Mouse (Mus musculus): ENCODE results near the gene Med13l. TPM values are rescaled to one million over a fixed set of nuclear protein-coding genes. Genes with fewer than 3 reads are reported as not detected.

Med13l gene
- polyA plus RNA-seq, 1 experiment from 2014 or later = 10.2 TPM

DNA sequence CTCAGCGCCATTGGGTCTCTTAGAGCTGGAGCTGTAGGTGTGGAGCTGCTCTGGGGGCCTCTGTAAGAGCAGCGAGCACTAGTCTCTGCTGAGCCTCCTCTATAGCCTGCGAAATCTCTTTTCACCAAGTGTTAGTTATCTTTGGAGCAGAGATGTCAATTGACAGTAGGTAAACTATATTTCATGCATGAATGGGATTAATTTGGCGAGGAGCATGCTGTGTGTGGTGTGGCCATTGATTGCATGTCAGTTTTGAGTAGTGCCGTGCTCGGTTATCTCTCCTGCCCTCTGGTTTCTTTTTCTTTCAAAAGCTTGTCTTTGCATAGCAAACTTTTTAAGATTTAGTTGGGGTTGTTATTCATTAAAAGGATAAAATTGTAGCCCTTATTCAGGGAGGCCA, 38.1 kb downstream of the Med13l start:
- no peak overlapping the region for H3K4me3 ChIP-seq (replicated peaks)
- H3K9ac ChIP-seq = no peak overlapping the region
- H3K36me3 ChIP-seq = 0 out of 2 replicates have a peak, but pooled peaks cover 4% of the 10 kb centered on the region
- no peaks in the 10 kb centered on the region for H3K9me3 ChIP-seq (replicated peaks)
- no peak overlapping the region for H3K4me2 ChIP-seq
- WGBS = 63% methylated on average over 6 of the region's 6 CpGs
- no peak overlapping the region for H3K27ac ChIP-seq
- H3K4me1 ChIP-seq = peaks cover 31% of the 10 kb centered on the region
- no peaks in the 10 kb centered on the region for H3K27me3 ChIP-seq
- no peak for ATAC-seq (replicated peaks; ENCODE audit: low FRiP score)

DNA sequence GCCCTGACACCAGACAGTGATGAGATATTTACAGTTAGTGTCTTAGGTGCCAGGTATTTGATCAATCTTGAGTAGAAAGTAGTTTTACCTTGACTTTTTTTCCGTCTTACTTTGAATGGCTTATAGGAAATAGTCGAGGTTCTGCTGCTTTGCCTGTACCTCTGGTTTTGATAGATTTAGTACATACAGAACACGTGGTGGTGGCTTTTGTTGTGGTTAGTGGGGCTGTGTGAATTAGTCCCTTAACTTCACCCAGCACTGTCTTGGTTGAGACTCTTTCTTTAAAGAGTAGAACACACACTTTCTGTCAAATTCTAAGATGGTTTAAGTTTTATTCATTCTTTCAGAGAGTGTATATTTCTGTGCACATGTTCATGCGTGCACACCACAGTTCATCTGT, 41.0 kb downstream of the Med13l start:
- Histone ChIP-seq H3K4me1 (peaks cover 29% of the 10 kb centered on the region), H3K9ac (no peak overlapping the region), H3K27me3 (no peaks in the 10 kb centered on the region), H3K9me3 (replicated peaks) (no peaks in the 10 kb centered on the region), H3K4me2 (no peak overlapping the region), H3K4me3 (replicated peaks) (no peak overlapping the region), H3K27ac (no peak overlapping the region), H3K36me3 (no peaks in the 10 kb centered on the region)
- ATAC-seq (replicated peaks; ENCODE audit: low FRiP score) = no peak
- 68% methylated on average over 4 of the region's 4 CpGs for WGBS

GRCm38 (mm10) chr5:118602706-118603105, 42.2 kb downstream of the Med13l start:
- Histone ChIP-seq H3K4me2 (no peak overlapping the region), H3K4me1 (peaks cover 32% of the 10 kb centered on the region), H3K9me3 (replicated peaks) (no peaks in the 10 kb centered on the region), H3K4me3 (replicated peaks) (no peak overlapping the region), H3K9ac (no peak overlapping the region), H3K36me3 (no peaks in the 10 kb centered on the region), H3K27me3 (no peaks in the 10 kb centered on the region), H3K27ac (no peak overlapping the region)
- no peak for ATAC-seq (replicated peaks; ENCODE audit: low FRiP score)
- WGBS = 76% methylated on average over 7 of the region's 7 CpGs

DNA sequence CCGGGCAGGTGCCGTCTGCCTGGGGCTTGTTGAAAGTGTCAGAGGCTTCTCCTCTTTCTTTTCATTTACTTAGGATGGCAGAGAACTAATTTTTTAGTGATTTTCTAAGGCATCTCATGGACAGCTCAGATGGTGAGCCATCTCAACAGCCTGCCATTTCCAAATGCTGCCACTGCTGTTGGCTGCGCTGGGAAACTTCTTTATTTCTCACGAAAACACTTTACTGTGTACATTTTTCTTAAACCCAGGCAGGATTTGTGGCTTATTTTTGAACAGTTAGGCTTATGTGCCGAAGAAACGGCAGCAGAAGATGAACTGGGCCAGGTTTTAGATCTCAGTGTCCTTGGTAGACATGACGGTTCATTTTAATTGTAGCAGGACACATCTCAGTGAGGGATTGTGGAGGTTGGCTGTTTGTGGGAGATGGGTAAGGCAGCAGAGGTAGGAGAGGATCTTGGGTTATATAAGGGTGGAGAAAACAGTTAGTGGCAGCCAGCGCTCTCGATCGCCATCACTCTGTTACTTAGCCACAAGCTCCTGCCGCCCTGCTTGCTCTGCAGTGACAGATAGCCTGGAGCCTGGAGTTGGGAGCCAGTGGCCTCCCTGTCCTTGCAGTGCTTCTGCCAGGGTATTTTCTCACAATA, 45.1 kb downstream of the Med13l start:
- H3K9ac ChIP-seq = no peak overlapping the region
- peaks cover 31% of the 10 kb centered on the region for H3K4me1 ChIP-seq
- no peaks in the 10 kb centered on the region for H3K27me3 ChIP-seq
- ATAC-seq (replicated peaks; ENCODE audit: low FRiP score) = no peak
- no peaks in the 10 kb centered on the region for H3K36me3 ChIP-seq
- no peak overlapping the region for H3K4me3 ChIP-seq (replicated peaks)
- no peaks in the 10 kb centered on the region for H3K9me3 ChIP-seq (replicated peaks)
- WGBS = 92% methylated on average over 11 of the region's 11 CpGs
- no peak overlapping the region for H3K4me2 ChIP-seq
- H3K27ac ChIP-seq = no peak overlapping the region

GRCm38 (mm10) chr5:118606636-118607035, 46.2 kb downstream of the Med13l start:
- no peak overlapping the region for H3K4me3 ChIP-seq (replicated peaks)
- no peaks in the 10 kb centered on the region for H3K36me3 ChIP-seq
- H3K9ac ChIP-seq = no peak overlapping the region
- H3K9me3 ChIP-seq (replicated peaks) = no peaks in the 10 kb centered on the region
- H3K4me2 ChIP-seq = no peak overlapping the region
- peaks cover 31% of the 10 kb centered on the region for H3K4me1 ChIP-seq
- ATAC-seq (replicated peaks; ENCODE audit: low FRiP score) = no peak; the same call in 1 of the 2 replicates
- H3K27ac ChIP-seq = no peak overlapping the region
- 63% methylated on average over 13 of the region's 13 CpGs for WGBS
- H3K27me3 ChIP-seq = no peaks in the 10 kb centered on the region

DNA sequence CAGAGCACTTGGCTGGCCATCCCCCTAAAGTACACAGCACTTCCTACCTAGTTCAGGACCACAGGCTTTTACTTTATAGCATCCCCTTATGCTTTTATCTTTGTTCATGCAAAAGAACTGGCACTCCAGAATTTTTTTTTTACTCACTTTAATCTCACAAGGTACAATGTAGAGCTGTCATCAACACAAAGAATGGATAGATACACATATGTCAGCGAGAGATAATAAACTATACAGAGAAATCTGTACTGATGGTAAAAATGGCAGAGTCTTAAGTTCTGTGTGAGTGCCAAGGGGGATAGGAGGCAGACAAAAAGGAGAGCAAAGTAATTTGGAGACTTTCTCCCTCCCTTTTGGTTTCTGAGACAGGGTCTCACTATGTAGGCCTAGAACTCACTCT, 47.4 kb downstream of the Med13l start:
- Histone ChIP-seq H3K9ac (no peak overlapping the region), H3K27me3 (no peaks in the 10 kb centered on the region), H3K4me2 (no peak overlapping the region), H3K9me3 (replicated peaks) (no peaks in the 10 kb centered on the region), H3K4me3 (replicated peaks) (no peak overlapping the region), H3K27ac (no peak overlapping the region), H3K4me1 (peaks cover 26% of the 10 kb centered on the region), H3K36me3 (no peaks in the 10 kb centered on the region)
- no peak for ATAC-seq (replicated peaks; ENCODE audit: low FRiP score)
- WGBS = 96% methylated on average over 1 of the region's 1 CpGs

GRCm38 (mm10) chr5:118610468-118610867, 50.0 kb downstream of the Med13l start:
- Histone ChIP-seq H3K9ac (no peak overlapping the region), H3K27me3 (no peaks in the 10 kb centered on the region), H3K4me1 (peaks cover 46% of the 10 kb centered on the region), H3K9me3 (replicated peaks) (no peaks in the 10 kb centered on the region), H3K27ac (no peak overlapping the region), H3K4me3 (replicated peaks) (no peak overlapping the region), H3K4me2 (no peak overlapping the region), H3K36me3 (no peaks in the 10 kb centered on the region)
- ATAC-seq (replicated peaks; ENCODE audit: low FRiP score) = no peak
- WGBS = 82% methylated on average over 5 of the region's 5 CpGs

- 0 out of 2 replicates have a peak, but pooled peaks have one; percentile 18 for ATAC-seq (replicated peaks; ENCODE audit: low FRiP score)
- no peaks in the 10 kb centered on the region for H3K9me3 ChIP-seq (replicated peaks)
- H3K4me2 ChIP-seq = no peak overlapping the region
- no peak overlapping the region for H3K27ac ChIP-seq
- peaks cover 45% of the 10 kb centered on the region for H3K4me1 ChIP-seq
- 56% methylated on average over 13 of the region's 13 CpGs for WGBS
- no peaks in the 10 kb centered on the region for H3K36me3 ChIP-seq
- no peaks in the 10 kb centered on the region for H3K27me3 ChIP-seq
- H3K4me3 ChIP-seq (replicated peaks) = no peak overlapping the region
- H3K9ac ChIP-seq = no peak overlapping the region
Observed at GRCm38 (mm10) chr5:118612956-118613631, 52.6 kb downstream of the Med13l start.

GRCm38 (mm10) chr5:118613704-118614103, 53.2 kb downstream of the Med13l start:
- 38% methylated on average over 2 of the region's 2 CpGs for WGBS
- no peak overlapping the region for H3K4me2 ChIP-seq
- peaks cover 49% of the 10 kb centered on the region for H3K4me1 ChIP-seq
- 0 out of 2 replicates have a peak overlapping the region, but pooled peaks have one; percentile 28 for H3K27ac ChIP-seq
- no peaks in the 10 kb centered on the region for H3K9me3 ChIP-seq (replicated peaks)
- no peaks in the 10 kb centered on the region for H3K27me3 ChIP-seq
- H3K36me3 ChIP-seq = no peaks in the 10 kb centered on the region
- no peak overlapping the region for H3K4me3 ChIP-seq (replicated peaks)
- ATAC-seq (replicated peaks; ENCODE audit: low FRiP score) = no peak
- no peak overlapping the region for H3K9ac ChIP-seq

- no peak for ATAC-seq (replicated peaks; ENCODE audit: low FRiP score)
- Histone ChIP-seq H3K4me3 (replicated peaks) (no peak overlapping the region), H3K9me3 (replicated peaks) (no peaks in the 10 kb centered on the region), H3K27ac (0 out of 2 replicates have a peak overlapping the region, but pooled peaks have one; percentile 28), H3K4me1 (peaks cover 51% of the 10 kb centered on the region), H3K36me3 (no peaks in the 10 kb centered on the region), H3K4me2 (no peak overlapping the region), H3K9ac (no peak overlapping the region), H3K27me3 (no peaks in the 10 kb centered on the region)
- WGBS = 25% methylated on average over 8 of the region's 8 CpGs
Observed at GRCm38 (mm10) chr5:118614116-118614515, 53.6 kb downstream of the Med13l start.

DNA sequence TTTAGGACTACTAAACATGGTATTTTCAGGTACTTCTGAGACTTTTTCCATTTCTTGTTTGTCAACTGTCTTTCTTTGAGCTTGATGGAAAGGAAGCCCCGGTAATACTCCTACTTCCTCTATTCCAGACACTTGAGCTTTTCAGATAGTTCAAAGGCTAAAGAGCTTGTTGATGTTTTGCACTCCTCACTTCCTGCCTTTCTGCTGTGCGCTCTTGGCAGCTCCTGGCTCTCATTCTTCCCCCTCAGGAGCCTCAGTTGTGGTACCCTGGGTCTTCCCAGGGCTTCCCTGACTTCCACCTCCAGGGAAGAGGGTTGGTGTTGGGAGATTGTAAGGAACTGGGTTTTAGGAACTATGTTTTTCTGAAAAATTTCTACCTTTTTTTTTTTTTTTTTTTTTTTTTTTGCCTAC, 54.1 kb downstream of the Med13l start:
- Histone ChIP-seq H3K36me3 (no peaks in the 10 kb centered on the region), H3K4me1 (peaks cover 49% of the 10 kb centered on the region), H3K27me3 (no peaks in the 10 kb centered on the region), H3K4me3 (replicated peaks) (no peak overlapping the region), H3K4me2 (no peak overlapping the region), H3K27ac (no peak overlapping the region), H3K9me3 (replicated peaks) (no peaks in the 10 kb centered on the region), H3K9ac (no peak overlapping the region)
- ATAC-seq (replicated peaks; ENCODE audit: low FRiP score) = no peak
- 11% methylated on average over 2 of the region's 2 CpGs for WGBS

- Histone ChIP-seq H3K4me3 (replicated peaks) (no peak overlapping the region), H3K27ac (no peak overlapping the region), H3K4me1 (peaks cover 47% of the 10 kb centered on the region), H3K4me2 (no peak overlapping the region), H3K9me3 (replicated peaks) (no peaks in the 10 kb centered on the region), H3K27me3 (no peaks in the 10 kb centered on the region), H3K36me3 (no peaks in the 10 kb centered on the region), H3K9ac (no peak overlapping the region)
- ATAC-seq (replicated peaks; ENCODE audit: low FRiP score) = no peak
- WGBS = 50% methylated on average over 12 of the region's 12 CpGs
Observed at GRCm38 (mm10) chr5:118618963-118619610, 58.6 kb downstream of the Med13l start.

All from kidney, embryonic 15.5 days (tissue).